Mouse (Mus musculus) adrenal gland, postnatal 0 days (tissue): ENCODE measurements around the gene Nle1. TPM values are rescaled to one million over a fixed set of nuclear protein-coding genes. Genes with fewer than 3 reads are reported as not detected.

Experiments
- polyA plus RNA-seq: library from polyadenylated mRNA; unstranded; fragments of >200 nt; fragmentation: Nextera tagmentation; extraction: Ambion mirVana; gene quantifications from 2 replicates; pipeline ENCODE4 v1.2.1, GENCODE M21; 2015

The Nle1 gene
- polyA plus RNA-seq: 13.4 and 17.0 TPM in 2 replicates

DNA sequence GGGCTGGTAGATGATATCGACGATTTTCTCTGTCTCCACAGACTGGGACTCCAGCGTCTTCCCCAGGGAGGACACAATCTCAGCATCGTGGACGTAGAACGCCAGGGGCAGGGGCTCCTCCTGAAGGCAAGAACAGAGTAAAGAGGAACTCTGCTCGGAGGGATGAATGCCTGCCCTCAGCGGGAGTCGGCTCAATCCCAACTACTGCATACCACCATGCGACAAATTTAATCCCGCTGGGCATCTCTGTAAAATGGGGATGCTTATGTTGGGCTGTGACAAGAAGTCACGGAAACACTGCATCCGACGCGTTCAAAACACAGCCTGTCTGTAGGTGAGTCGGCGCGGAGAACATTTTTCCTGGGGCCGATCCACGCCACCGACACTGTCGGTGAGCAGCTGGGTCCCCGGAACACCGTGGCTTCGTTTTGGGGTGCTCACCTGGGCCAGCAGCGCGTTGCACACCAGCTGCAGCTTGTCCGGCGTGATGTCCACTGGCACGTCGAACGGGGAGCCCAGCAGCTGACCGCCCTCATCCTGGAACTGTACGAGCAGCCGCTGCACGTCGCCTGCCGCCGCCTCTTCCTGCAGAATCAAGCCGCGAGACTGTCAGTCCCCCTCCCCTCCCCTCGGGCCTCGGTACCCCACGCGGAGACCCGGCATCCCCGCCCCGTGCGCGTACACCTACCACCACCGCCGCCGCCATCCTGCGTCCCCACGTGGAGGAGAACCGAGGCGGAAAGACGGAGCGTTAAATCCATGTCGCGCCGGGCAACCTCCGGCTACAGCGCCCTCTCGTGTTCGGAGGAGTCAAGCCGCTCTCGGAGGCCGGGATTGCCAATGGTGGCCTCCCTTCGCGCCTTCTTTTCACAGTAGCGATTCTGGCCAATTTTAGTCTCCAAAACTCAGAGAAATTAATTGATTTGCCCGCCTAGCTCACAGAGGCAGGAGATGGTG lies at the start of gene Nle1:
Gene Nle1, minus strand, starts transcription at position 761 of the 957 bp plus-strand sequence.

DNA sequence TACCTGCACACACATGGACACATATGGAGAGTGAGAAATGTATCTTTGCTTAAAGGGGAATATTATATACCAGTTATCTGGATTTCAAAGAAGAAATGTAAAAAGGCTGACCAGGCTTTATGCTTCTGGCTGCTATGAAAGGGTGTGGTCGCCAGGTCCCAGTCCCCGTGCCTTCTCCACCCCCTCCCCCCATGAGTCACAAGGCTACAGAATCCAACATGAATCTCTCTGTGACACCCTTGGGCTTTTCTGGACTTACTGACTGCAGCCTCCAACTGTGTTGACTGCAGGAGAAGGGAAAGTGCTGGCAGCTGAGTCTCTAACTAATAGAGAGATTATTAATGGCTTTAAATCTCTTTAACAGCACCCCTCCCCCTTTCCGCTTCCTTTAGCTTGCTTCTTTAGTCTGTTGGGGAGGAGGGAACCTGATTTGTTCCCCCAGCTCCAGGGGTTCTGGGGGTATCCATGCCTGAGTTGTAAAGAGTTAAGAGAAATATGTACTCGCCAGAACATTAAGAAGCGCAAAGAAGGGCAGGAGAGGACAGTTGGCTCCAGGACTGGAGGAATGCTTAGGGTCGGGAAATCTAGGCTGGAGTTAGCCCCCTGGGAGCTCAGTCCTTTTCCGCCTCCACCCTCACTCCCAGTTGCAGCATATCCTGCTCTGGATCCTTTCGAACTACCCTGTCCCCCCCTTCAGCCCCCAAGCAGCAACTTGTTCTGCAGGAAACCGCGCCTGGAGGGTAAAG lies 42.7 kb upstream of the Nle1 start, which contains the start of gene Slfn5:
Gene Slfn5, plus strand, starts transcription at position 614 of the 746 bp plus-strand sequence.

DNA sequence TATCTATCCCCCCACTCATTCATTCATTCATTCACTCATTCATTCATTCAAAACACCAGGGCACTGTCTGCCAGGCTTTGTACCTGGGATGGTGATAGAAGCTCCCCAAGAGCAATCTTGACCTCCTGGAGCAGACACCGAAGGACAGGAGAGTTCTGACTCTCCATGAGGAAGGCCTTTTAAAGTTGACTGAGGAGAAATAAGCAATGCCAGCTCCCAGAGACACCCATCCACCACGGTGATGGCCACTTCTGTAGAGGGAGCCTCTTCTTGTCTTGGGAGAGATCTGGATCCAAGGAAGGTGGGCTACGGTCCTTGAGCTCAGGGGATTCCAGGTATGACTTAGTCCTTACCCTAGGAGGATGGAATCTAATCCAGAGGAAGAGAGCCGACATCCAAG lies 2.0 kb upstream of the Nle1 start, which contains the start of gene Unc45b:
Gene Unc45b, plus strand, starts transcription at position 301 of the 400 bp plus-strand sequence.

DNA sequence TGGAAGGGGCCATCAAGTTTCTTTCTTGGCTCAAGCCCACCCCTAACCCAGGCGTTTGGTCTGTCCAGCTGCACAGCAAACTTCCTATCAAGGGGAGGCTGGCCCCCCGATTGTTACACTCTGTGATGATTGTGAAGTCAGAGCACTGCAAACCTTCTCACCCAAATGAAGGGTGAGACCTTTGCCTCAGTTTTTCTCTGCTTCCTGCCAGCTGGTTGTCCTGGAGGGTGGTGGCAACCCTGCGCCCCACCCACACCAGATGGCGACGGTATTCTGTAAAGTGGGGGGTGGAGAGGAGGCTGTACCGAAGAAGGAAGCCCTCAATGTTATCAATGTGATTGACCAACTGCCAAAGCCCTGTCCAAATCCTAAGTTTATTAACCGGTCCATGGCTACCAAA lies 16.3 kb downstream of the Nle1 start, which contains the start of gene Fndc8:
Gene Fndc8, plus strand, starts transcription at position 189 of the 400 bp plus-strand sequence.

DNA sequence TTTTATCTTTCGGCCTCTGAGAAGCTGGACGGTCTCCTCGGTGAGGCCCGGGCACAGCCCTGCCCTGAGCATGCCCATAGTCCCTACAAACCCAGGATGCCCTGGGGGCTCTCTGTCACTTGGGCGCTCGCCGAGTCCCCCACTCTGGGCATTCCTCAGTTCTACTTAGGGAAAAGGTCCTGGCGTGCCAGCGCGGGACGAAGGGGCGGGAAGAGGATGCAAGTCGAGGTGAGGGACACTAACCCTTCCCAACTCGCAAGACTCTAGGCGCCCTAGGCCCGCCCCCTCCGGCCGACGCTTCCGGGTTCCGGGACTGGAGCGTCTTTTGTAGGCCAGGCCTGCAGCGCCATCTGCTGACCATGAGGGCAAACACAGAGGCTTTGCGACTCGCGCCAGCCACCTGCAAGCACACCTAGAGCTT lies 17.9 kb downstream of the Nle1 start, which contains the start of gene Rad51d:
Gene Rad51d, minus strand, starts transcription at position 273 of the 421 bp plus-strand sequence.

DNA sequence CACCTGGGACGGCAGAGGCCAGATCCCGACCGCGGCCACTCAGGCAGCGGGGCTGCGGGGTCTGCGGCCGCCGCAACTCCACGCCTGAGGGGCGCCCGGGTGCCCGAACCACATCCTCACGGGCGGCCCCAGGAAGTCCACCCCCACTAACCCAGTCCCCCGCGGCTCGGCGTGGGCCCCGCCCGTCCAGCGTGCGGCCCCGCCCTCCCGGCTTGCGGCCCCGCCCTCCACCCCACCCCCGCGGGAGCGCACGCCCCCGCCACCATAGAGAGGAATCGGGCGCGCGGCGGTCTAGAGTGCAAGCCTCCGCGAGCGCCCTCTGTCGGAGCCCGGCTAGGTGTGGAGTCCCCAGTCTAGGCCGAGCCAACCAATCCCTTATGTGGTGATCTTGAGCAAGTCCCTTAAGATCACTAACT lies 37.2 kb downstream of the Nle1 start, which contains the start of gene Rffl:
Gene Rffl, minus strand, starts transcription at position 180 of the 416 bp plus-strand sequence.

Other genes starting within 250 kb of the Nle1 start
- 0.69 and 1.2 TPM in 2 replicates for gene Cct6b, start 144.1 kb downstream of the Nle1 start, polyA plus RNA-seq
- 21.5 and 24.6 TPM in 2 replicates for gene Zfp830, start 144.1 kb downstream of the Nle1 start, polyA plus RNA-seq
- gene Lig3, start 127.3 kb downstream of the Nle1 start, polyA plus RNA-seq: 10.3 and 10.6 TPM in 2 replicates
- 5.7 and 7.4 TPM in 2 replicates for gene Rffl, start 37.2 kb downstream of the Nle1 start, polyA plus RNA-seq
- gene Rad51d, start 17.8 kb downstream of the Nle1 start, polyA plus RNA-seq: 9.8 and 12.0 TPM in 2 replicates
- gene Fndc8, start 16.3 kb downstream of the Nle1 start, polyA plus RNA-seq: 0.33 TPM in 1 of 2 replicates, not detected in the other
- gene Unc45b, start 2.1 kb upstream of the Nle1 start, polyA plus RNA-seq: 1.3 and 4.1 TPM in 2 replicates
- gene Slfn5, start 42.9 kb upstream of the Nle1 start, polyA plus RNA-seq: 7.1 and 10.4 TPM in 2 replicates
- gene Slfn9, start 83.4 kb upstream of the Nle1 start, polyA plus RNA-seq: 5.1 and 7.2 TPM in 2 replicates
- gene Slfn8, start 112.4 kb upstream of the Nle1 start, polyA plus RNA-seq: 0.91 and 1.0 TPM in 2 replicates
- 15.7 and 20.2 TPM in 2 replicates for gene Slfn2, start 156.7 kb upstream of the Nle1 start, polyA plus RNA-seq
- 0.93 and 1.1 TPM in 2 replicates for gene Slfn1, start 208.4 kb upstream of the Nle1 start, polyA plus RNA-seq